Comparison of ENCODE assay signal across 17 mouse cellular contexts in the genomic region with DNA sequence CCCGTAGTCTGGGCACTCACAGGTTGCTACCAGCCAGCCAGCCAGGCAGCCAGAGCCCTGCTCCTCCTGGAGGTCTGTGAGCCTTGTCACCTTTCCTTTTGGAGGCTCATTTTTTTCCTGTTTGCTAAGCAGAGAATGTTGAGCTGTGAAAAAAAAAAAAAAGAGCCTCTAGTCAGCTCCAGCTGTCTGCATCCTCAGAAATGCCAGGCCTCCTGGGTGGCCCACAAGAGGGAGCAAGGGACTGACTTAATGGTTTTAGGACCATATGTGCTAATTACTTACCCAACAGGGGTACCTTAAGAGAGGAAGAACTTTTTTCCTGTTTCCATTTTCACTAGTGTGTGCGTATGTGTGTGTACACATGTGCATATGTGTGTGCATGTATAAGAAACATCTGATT.
DNase-seq lines count a peak whose midpoint lies in the region; ATAC-seq and TF ChIP-seq lines count a peak whose summit lies in the region.
"Had no signal": no experiment of that assay in that cellular context is flagged by ENCODE, and none has a peak within 500 bp of the region (broad histone marks: within the 10 kb centered on the region; RNA-seq: fewer than 3 reads in every experiment).

No protein-coding gene starts in this region.

- no peak overlapping the region for H3K4me2 ChIP-seq in heart, postnatal 0 days (ENCODE audit: low read depth, low read length)
- no peak overlapping the region for H3K4me2 ChIP-seq in midbrain, postnatal 0 days (ENCODE audit: low read depth, low read length, poor library complexity, severe bottlenecking)
- no peak overlapping the region for H3K4me2 ChIP-seq in midbrain, embryonic 11.5 days
- H3K4me2 ChIP-seq: heart, embryonic 13.5 days; hindbrain, embryonic 12.5 days had no signal

- peak; percentile 36 for TF ChIP-seq CTCF in heart, postnatal 0 days (IDR thresholded peaks at IDR 0.05; ENCODE audit: low read depth)
- peak; percentile 61 for TF ChIP-seq CTCF in midbrain, postnatal 0 days (IDR thresholded peaks at IDR 0.05)

- WGBS in heart, postnatal 0 days = 78% methylated on average over 2 of the region's 2 CpGs
- WGBS in midbrain, postnatal 0 days = 94% methylated on average over 2 of the region's 2 CpGs
- WGBS in midbrain, embryonic 11.5 days = 80% methylated on average over 2 of the region's 2 CpGs

- H3K27ac ChIP-seq in heart, postnatal 0 days (ENCODE audit: low read depth) = no peak overlapping the region
- H3K27ac ChIP-seq in midbrain, postnatal 0 days (ENCODE audit: low read depth, low read length) = no peak overlapping the region
- no peak overlapping the region for H3K27ac ChIP-seq in midbrain, embryonic 11.5 days (ENCODE audit: low read depth, low read length)
- H3K27ac ChIP-seq: heart, embryonic 13.5 days; hindbrain, embryonic 12.5 days; liver, embryonic 14.5 days had no signal

- no peak overlapping the region for H3K9ac ChIP-seq in heart, postnatal 0 days (replicated peaks; ENCODE audit: low read depth, low read length)
- H3K9ac ChIP-seq in midbrain, postnatal 0 days (replicated peaks; ENCODE audit: low read length, poor library complexity, severe bottlenecking) = no peak overlapping the region
- no peak overlapping the region for H3K9ac ChIP-seq in midbrain, embryonic 11.5 days (ENCODE audit: low read length)
- H3K9ac ChIP-seq: heart, embryonic 13.5 days; hindbrain, embryonic 12.5 days; liver, embryonic 14.5 days had no signal

- H3K4me3 ChIP-seq in heart, postnatal 0 days (ENCODE audit: low read depth, low read length) = no peak overlapping the region
- H3K4me3 ChIP-seq in midbrain, postnatal 0 days (ENCODE audit: low read depth, low read length) = no peak overlapping the region
- no peak overlapping the region for H3K4me3 ChIP-seq in midbrain, embryonic 11.5 days (ENCODE audit: low read depth, low read length)
- H3K4me3 ChIP-seq: heart, embryonic 13.5 days; hindbrain, embryonic 12.5 days; megakaryocyte, embryonic 14.5 days had no signal

- TF ChIP-seq EP300 in heart, postnatal 0 days (IDR thresholded peaks at IDR 0.05; ENCODE audit: low read depth) = no peak

- no peak for DNase-seq in heart, postnatal 0 days (ENCODE audit: low spot score)
- no peak for DNase-seq in heart, adult 18-20 months
- peak; percentile 60 for DNase-seq in kidney, postnatal 10 days
- DNase-seq in kidney, adult 9 months = no peak
- peak; percentile 58 for DNase-seq in midbrain, postnatal 0 days (ENCODE audit: low spot score)
- DNase-seq in midbrain, embryonic 11.5 days (ENCODE audit: low spot score, missing footprints) = no peak
- no peak for DNase-seq in cerebellum, adult 8-10 months
- DNase-seq: adrenal gland, adult 2 months; cerebellum, adult 9-11 months; embryo, embryonic 11 days; gastrocnemius, postnatal 25 days; retina, postnatal 1 day; thymus, adult 18-20 months had no signal

- no peaks in the 10 kb centered on the region for H3K36me3 ChIP-seq in heart, postnatal 0 days (replicated peaks; ENCODE audit: control insufficient read depth, insufficient read depth, low read length)
- H3K36me3 ChIP-seq in midbrain, postnatal 0 days (ENCODE audit: insufficient read depth, low read length) = no peaks in the 10 kb centered on the region
- no peaks in the 10 kb centered on the region for H3K36me3 ChIP-seq in midbrain, embryonic 11.5 days (ENCODE audit: control insufficient read depth, insufficient read depth, low read length)
- H3K36me3 ChIP-seq: heart, embryonic 13.5 days; hindbrain, embryonic 12.5 days had no signal

- H3K27me3 ChIP-seq in heart, postnatal 0 days (ENCODE audit: control insufficient read depth, insufficient read depth, low read length) = no peaks in the 10 kb centered on the region
- no peaks in the 10 kb centered on the region for H3K27me3 ChIP-seq in midbrain, postnatal 0 days (ENCODE audit: insufficient read depth, low read length)
- no peaks in the 10 kb centered on the region for H3K27me3 ChIP-seq in midbrain, embryonic 11.5 days (ENCODE audit: control insufficient read depth, insufficient read depth, low read length)
- H3K27me3 ChIP-seq: heart, embryonic 13.5 days; hindbrain, embryonic 12.5 days; megakaryocyte, embryonic 14.5 days had no signal

- H3K4me1 ChIP-seq in heart, postnatal 0 days (ENCODE audit: control insufficient read depth, insufficient read depth) = no peaks in the 10 kb centered on the region
- H3K4me1 ChIP-seq in midbrain, postnatal 0 days (ENCODE audit: insufficient read depth, low read length) = no peaks in the 10 kb centered on the region; the same call in 1 of the 2 replicates
- H3K4me1 ChIP-seq in midbrain, embryonic 11.5 days (ENCODE audit: control insufficient read depth, insufficient read depth, low read length) = peaks cover 4% of the 10 kb centered on the region
- H3K4me1 ChIP-seq: hindbrain, embryonic 12.5 days; megakaryocyte, embryonic 14.5 days had no signal

- ATAC-seq in heart, postnatal 0 days (ENCODE audit: insufficient read depth, low read depth) = no peak
- no peak for ATAC-seq in midbrain, postnatal 0 days (ENCODE audit: low FRiP score)
- ATAC-seq in midbrain, embryonic 11.5 days (ENCODE audit: low FRiP score) = no peak

- H3K9me3 ChIP-seq in heart, postnatal 0 days (replicated peaks; ENCODE audit: control insufficient read depth, low read length) = no peaks in the 10 kb centered on the region
- H3K9me3 ChIP-seq in midbrain, postnatal 0 days (ENCODE audit: low read length) = no peaks in the 10 kb centered on the region
- H3K9me3 ChIP-seq in midbrain, embryonic 11.5 days (ENCODE audit: control insufficient read depth, low read length) = no peaks in the 10 kb centered on the region
- H3K9me3 ChIP-seq: heart, embryonic 13.5 days had no signal

Comparison
In these comparisons a context has a peak if more than half of its experiments do, and no peak if none do; other contexts are left out.
1. DNase-seq: peak in kidney, postnatal 10 days (single experiment) and midbrain, postnatal 0 days (single experiment); none in heart, postnatal 0 days (single experiment), heart, adult 18-20 months (0 of 2), kidney, adult 9 months (single experiment), midbrain, embryonic 11.5 days (single experiment) and cerebellum, adult 8-10 months (single experiment).